Mouse (Mus musculus) cerebellum, adult 2 months (tissue): ENCODE data around the gene Ctps.

Experiments used
- CTCF ChIP-seq: fragments of 200-500 bp; IDR thresholded peaks from 2 replicates; pipeline ENCODE4 v1.5.1; 2011; ENCODE audit warnings: low read depth, mild to moderate bottlenecking, control low read depth, low read length, moderate library complexity, borderline replicate concordance; ENCODE audit not compliant: insufficient read depth
- POLR2A ChIP-seq: fragments of 200-500 bp; IDR thresholded peaks from 2 replicates; pipeline ENCODE4 v1.6.1; 2011; ENCODE audit warnings: low read length, control low read depth, borderline replicate concordance; ENCODE audit not compliant: insufficient read depth

DNA sequence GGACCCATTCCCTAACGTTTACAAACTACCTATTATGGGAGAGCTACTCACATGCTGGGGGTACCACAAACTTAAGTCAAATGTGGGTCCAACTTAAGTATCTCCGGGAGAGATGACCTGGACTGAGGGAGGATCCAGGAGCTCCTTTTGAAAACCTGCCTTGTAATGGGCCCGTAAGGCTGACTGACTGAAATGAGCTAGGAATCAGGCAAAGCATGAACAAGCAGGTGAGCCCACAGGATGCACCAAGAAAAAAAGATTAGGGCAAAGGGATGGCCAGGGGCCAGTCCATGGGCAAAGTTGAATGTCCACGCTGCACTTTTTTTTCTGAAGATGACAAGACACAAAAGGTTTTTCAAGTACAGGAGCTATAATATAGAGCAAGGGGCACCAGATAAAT lies 1.1 kb downstream of the Ctps start:
- TF ChIP-seq CTCF (no peak), POLR2A (no peak)
